Mouse (Mus musculus) limb, embryonic 10.5 days (tissue): Measurements from ENCODE around the gene Haus5. TPM values are rescaled to one million over a fixed set of nuclear protein-coding genes. Genes with fewer than 3 reads are reported as not detected.

ENCODE experiments used
- DNase-seq: peaks from one replicate; pipeline ENCODE4 v3.0.0-alpha.2; 2017; ENCODE audit warnings: low spot score
- H3K27ac ChIP-seq: fragments of 300-500 bp; sonication (generic); 2 replicates; pipeline ENCODE4 v1.5.1; 2016; ENCODE audit warnings: mild to moderate bottlenecking
- H3K27me3 ChIP-seq: fragments of 300-500 bp; sonication (generic); 2 replicates; pipeline ENCODE4 v1.6.1; 2016; ENCODE audit warnings: low read depth, mild to moderate bottlenecking; ENCODE audit not compliant: poor library complexity, severe bottlenecking
- H3K36me3 ChIP-seq: fragments of 300-500 bp; sonication (generic); 2 replicates; pipeline ENCODE4 v1.6.1; 2016; ENCODE audit warnings: mild to moderate bottlenecking, moderate library complexity
- H3K4me1 ChIP-seq: fragments of 300-500 bp; sonication (generic); 2 replicates; pipeline ENCODE4 v1.6.1; 2016
- H3K4me3 ChIP-seq: fragments of 300-500 bp; sonication (generic); 2 replicates; pipeline ENCODE4 v1.5.1; 2016; ENCODE audit warnings: mild to moderate bottlenecking, moderate library complexity
- H3K9me3 ChIP-seq: fragments of 300-500 bp; sonication (generic); replicated peaks from 2 replicates; pipeline ENCODE4 v1.6.1; 2016; ENCODE audit warnings: mild to moderate bottlenecking
- WGBS: fragments of 180-500 bp; shearing (Covaris S2); methylation state at CpG from one replicate; pipeline ENCODE4 v1.1.7; 2016; 5-methylcytosine and 5-hydroxymethylcytosine counted together
- polyA plus RNA-seq: library from polyadenylated mRNA; unstranded; fragments of >200 nt; fragmentation: Nextera tagmentation; extraction: Ambion mirVana; gene quantifications from 2 replicates; pipeline ENCODE4 v1.2.1, GENCODE M21; 2016

The Haus5 gene
- polyA plus RNA-seq: 84.1 and 84.8 TPM in 2 replicates

- no peaks in the 10 kb centered on the region for H3K27me3 ChIP-seq
Measured at GRCm38 (mm10) chr7:30664529-30665200, at the start of gene Haus5. Haus5 (minus strand) TSS chr7:30664994.

GRCm38 (mm10) chr7:30711942-30712341 lies 47.1 kb upstream of the Haus5 start, which contains the start of gene Atp4a:
Atp4a (plus strand) TSS chr7:30712209.
- no peak within 1 kb of the TSS for H3K4me3 ChIP-seq
- H3K9me3 ChIP-seq: no peaks in the 10 kb centered on the region
- no peaks in the 10 kb centered on the region for H3K36me3 ChIP-seq
- peaks cover 29% of the 10 kb centered on the region for H3K27me3 ChIP-seq
- no peak for DNase-seq
- H3K4me1 ChIP-seq: peaks cover 2% of the 10 kb centered on the region
- no peak within 1 kb of the TSS for H3K27ac ChIP-seq
- WGBS: 86% methylated on average over 3 of the region's 3 CpGs

More at GRCm38 (mm10) chr7:30664529-30665200, at the start of gene Haus5:
- Histone ChIP-seq H3K4me1 (peaks cover 9% of the 10 kb centered on the region), H3K36me3 (peaks cover 38% of the 10 kb centered on the region), H3K27ac (peak within 1 kb of the TSS; percentile 84), H3K9me3 (no peaks in the 10 kb centered on the region), H3K4me3 (peak within 1 kb of the TSS; percentile 76)
- DNase-seq: peak; percentile 93
- WGBS: under 1% methylated on average over 34 of the region's 34 CpGs

- H3K27ac ChIP-seq: no peak overlapping the region
- H3K4me3 ChIP-seq: no peak overlapping the region
- DNase-seq: no peak
- no peaks in the 10 kb centered on the region for H3K36me3 ChIP-seq
- H3K27me3 ChIP-seq: peaks cover 5% of the 10 kb centered on the region; the same call in 1 of the 2 replicates
- WGBS: 100% methylated on average over 1 of the region's 1 CpGs
- H3K9me3 ChIP-seq: no peaks in the 10 kb centered on the region
- no peaks in the 10 kb centered on the region for H3K4me1 ChIP-seq
Measured at GRCm38 (mm10) chr7:30707441-30707840, 42.6 kb upstream of the Haus5 start.

- H3K36me3 ChIP-seq: no peaks in the 10 kb centered on the region
- no peak overlapping the region for H3K27ac ChIP-seq
- no peaks in the 10 kb centered on the region for H3K27me3 ChIP-seq
- 86% methylated on average over 8 of the region's 8 CpGs for WGBS
- no peaks in the 10 kb centered on the region for H3K9me3 ChIP-seq
- H3K4me1 ChIP-seq: no peaks in the 10 kb centered on the region
- no peak for DNase-seq
- H3K4me3 ChIP-seq: no peak overlapping the region
Measured at GRCm38 (mm10) chr7:30706214-30706882, 41.6 kb upstream of the Haus5 start.

- H3K4me1 ChIP-seq: no peaks in the 10 kb centered on the region
- no peak within 1 kb of the TSS for H3K27ac ChIP-seq
- H3K9me3 ChIP-seq: no peaks in the 10 kb centered on the region
- WGBS: 39% methylated on average over 9 of the region's 9 CpGs
- no peaks in the 10 kb centered on the region for H3K27me3 ChIP-seq
- no peak for DNase-seq
- no peaks in the 10 kb centered on the region for H3K36me3 ChIP-seq
- H3K4me3 ChIP-seq: no peak within 1 kb of the TSS
Measured at GRCm38 (mm10) chr7:30698589-30698988, 33.8 kb upstream of the Haus5 start, which contains the start of gene 2200002J24Rik. 2200002J24Rik (plus strand) TSS chr7:30698926.

- no peaks in the 10 kb centered on the region for H3K4me1 ChIP-seq
- DNase-seq: no peak
- H3K27me3 ChIP-seq: no peaks in the 10 kb centered on the region
- no peaks in the 10 kb centered on the region for H3K9me3 ChIP-seq
- no peaks in the 10 kb centered on the region for H3K36me3 ChIP-seq
- H3K4me3 ChIP-seq: no peak overlapping the region
- H3K27ac ChIP-seq: no peak overlapping the region
- 73% methylated on average over 5 of the region's 5 CpGs for WGBS
Measured at GRCm38 (mm10) chr7:30698101-30698500, 33.3 kb upstream of the Haus5 start.

GRCm38 (mm10) chr7:30688325-30688724 lies 23.5 kb upstream of the Haus5 start:
- DNase-seq: no peak
- H3K27ac ChIP-seq: no peak overlapping the region
- H3K4me3 ChIP-seq: no peak overlapping the region
- no peaks in the 10 kb centered on the region for H3K4me1 ChIP-seq
- H3K9me3 ChIP-seq: no peaks in the 10 kb centered on the region
- H3K27me3 ChIP-seq: peaks cover 23% of the 10 kb centered on the region
- no peaks in the 10 kb centered on the region for H3K36me3 ChIP-seq
- WGBS: 77% methylated on average over 6 of the region's 6 CpGs

- no peak for DNase-seq
- no peaks in the 10 kb centered on the region for H3K4me1 ChIP-seq
- no peaks in the 10 kb centered on the region for H3K9me3 ChIP-seq
- no peak overlapping the region for H3K27ac ChIP-seq
- no peaks in the 10 kb centered on the region for H3K36me3 ChIP-seq
- H3K27me3 ChIP-seq: peaks cover 22% of the 10 kb centered on the region
- no peak overlapping the region for H3K4me3 ChIP-seq
- WGBS: 84% methylated on average over 2 of the region's 2 CpGs
Measured at GRCm38 (mm10) chr7:30683425-30683824, 18.6 kb upstream of the Haus5 start.

GRCm38 (mm10) chr7:30681897-30682296 lies 17.1 kb upstream of the Haus5 start:
- H3K27me3 ChIP-seq: peaks cover 7% of the 10 kb centered on the region
- DNase-seq: no peak
- no peaks in the 10 kb centered on the region for H3K9me3 ChIP-seq
- WGBS: 69% methylated on average over 5 of the region's 5 CpGs
- no peak overlapping the region for H3K4me3 ChIP-seq
- H3K27ac ChIP-seq: no peak overlapping the region
- no peaks in the 10 kb centered on the region for H3K36me3 ChIP-seq
- no peaks in the 10 kb centered on the region for H3K4me1 ChIP-seq

GRCm38 (mm10) chr7:30678263-30678975 lies 13.6 kb upstream of the Haus5 start:
- Histone ChIP-seq H3K27me3 (no peaks in the 10 kb centered on the region), H3K27ac (no peak overlapping the region), H3K9me3 (no peaks in the 10 kb centered on the region), H3K4me1 (no peaks in the 10 kb centered on the region), H3K4me3 (no peak overlapping the region), H3K36me3 (no peaks in the 10 kb centered on the region)
- WGBS: 75% methylated on average over 5 of the region's 5 CpGs
- DNase-seq: no peak

- Histone ChIP-seq H3K27ac (no peak within 1 kb of the TSS), H3K4me1 (no peaks in the 10 kb centered on the region)
Measured at GRCm38 (mm10) chr7:30671480-30671879, 6.7 kb upstream of the Haus5 start, which contains the start of gene Pmis2. Pmis2 (minus strand) TSS chr7:30671605.

GRCm38 (mm10) chr7:30669229-30669628 lies 4.4 kb upstream of the Haus5 start:
- H3K36me3 ChIP-seq: no peaks in the 10 kb centered on the region
- DNase-seq: no peak
- H3K9me3 ChIP-seq: no peaks in the 10 kb centered on the region
- WGBS: 42% methylated on average over 3 of the region's 3 CpGs
- H3K4me1 ChIP-seq: peaks cover 8% of the 10 kb centered on the region
- no peak overlapping the region for H3K4me3 ChIP-seq
- H3K27me3 ChIP-seq: no peaks in the 10 kb centered on the region
- H3K27ac ChIP-seq: no peak overlapping the region

More at GRCm38 (mm10) chr7:30671480-30671879, 6.7 kb upstream of the Haus5 start, which contains the start of gene Pmis2:
- H3K4me3 ChIP-seq: no peak within 1 kb of the TSS
- no peaks in the 10 kb centered on the region for H3K36me3 ChIP-seq
- 68% methylated on average over 9 of the region's 9 CpGs for WGBS
- H3K27me3 ChIP-seq: no peaks in the 10 kb centered on the region
- H3K9me3 ChIP-seq: no peaks in the 10 kb centered on the region
- no peak for DNase-seq

GRCm38 (mm10) chr7:30665321-30665720 lies 527 bp upstream of the Haus5 start:
- Histone ChIP-seq H3K4me1 (peaks cover 9% of the 10 kb centered on the region), H3K4me3 (peak overlapping the region; percentile 76), H3K36me3 (peaks cover 31% of the 10 kb centered on the region), H3K27me3 (no peaks in the 10 kb centered on the region), H3K27ac (peak overlapping the region; percentile 84), H3K9me3 (no peaks in the 10 kb centered on the region)
- 9% methylated on average over 11 of the region's 11 CpGs for WGBS
- no peak for DNase-seq
